Mouse (Mus musculus): ENCODE measurements around the gene Hoxd9.

GRCm38 (mm10) chr2:74655821-74656631, 41.5 kb upstream of the Hoxd9 start:
- TF ChIP-seq POLR2A (IDR thresholded peaks at IDR 0.05; ENCODE audit: borderline replicate concordance, low read depth, low read length) (no peak), CTCF (IDR thresholded peaks at IDR 0.05; ENCODE audit: low read depth, low read length) (no peak)
